Mouse (Mus musculus): ENCODE measurements around the gene Arhgap10.

Gene Arhgap10

GRCm38 (mm10) chr8:77254466-77254865, 263.3 kb downstream of the Arhgap10 start:
- no peak for TF ChIP-seq GATA4 (IDR thresholded peaks at IDR 0.05; ENCODE audit: insufficient replicate concordance, low read length)

- no peak for TF ChIP-seq GATA4 (IDR thresholded peaks at IDR 0.05; ENCODE audit: insufficient replicate concordance, low read length)
Observed at GRCm38 (mm10) chr8:77251134-77251533, 266.6 kb downstream of the Arhgap10 start.

GRCm38 (mm10) chr8:77250094-77250493, 267.7 kb downstream of the Arhgap10 start:
- TF ChIP-seq GATA4 (IDR thresholded peaks at IDR 0.05; ENCODE audit: insufficient replicate concordance, low read length), result no peak

- no peak for TF ChIP-seq GATA4 (IDR thresholded peaks at IDR 0.05; ENCODE audit: insufficient replicate concordance, low read length)
Observed at GRCm38 (mm10) chr8:77241381-77241780, 276.4 kb downstream of the Arhgap10 start.

- no peak for TF ChIP-seq GATA4 (IDR thresholded peaks at IDR 0.05; ENCODE audit: insufficient replicate concordance, low read length)
Observed at GRCm38 (mm10) chr8:77239462-77239861, 278.3 kb downstream of the Arhgap10 start.

- no peak for TF ChIP-seq GATA4 (IDR thresholded peaks at IDR 0.05; ENCODE audit: insufficient replicate concordance, low read length)
Observed at GRCm38 (mm10) chr8:77236701-77237100, 281.1 kb downstream of the Arhgap10 start.

- TF ChIP-seq GATA4 (IDR thresholded peaks at IDR 0.05; ENCODE audit: insufficient replicate concordance, low read length), result no peak
Observed at GRCm38 (mm10) chr8:77232411-77232810, 285.3 kb downstream of the Arhgap10 start.

- no peak for TF ChIP-seq GATA4 (IDR thresholded peaks at IDR 0.05; ENCODE audit: insufficient replicate concordance, low read length)
Observed at GRCm38 (mm10) chr8:77231834-77232233, 285.9 kb downstream of the Arhgap10 start.

- TF ChIP-seq GATA4 (IDR thresholded peaks at IDR 0.05; ENCODE audit: insufficient replicate concordance, low read length), result no peak
Observed at GRCm38 (mm10) chr8:77231211-77231610, 286.5 kb downstream of the Arhgap10 start.

- no peak for TF ChIP-seq GATA4 (IDR thresholded peaks at IDR 0.05; ENCODE audit: insufficient replicate concordance, low read length)
Observed at GRCm38 (mm10) chr8:77228688-77229087, 289.1 kb downstream of the Arhgap10 start.

- TF ChIP-seq GATA4 (IDR thresholded peaks at IDR 0.05; ENCODE audit: insufficient replicate concordance, low read length), result no peak
Observed at GRCm38 (mm10) chr8:77227742-77228141, 290.0 kb downstream of the Arhgap10 start.

GRCm38 (mm10) chr8:77223123-77223522, 294.6 kb downstream of the Arhgap10 start:
- TF ChIP-seq GATA4 (IDR thresholded peaks at IDR 0.05; ENCODE audit: insufficient replicate concordance, low read length), result no peak

GRCm38 (mm10) chr8:77215191-77215590, 302.6 kb downstream of the Arhgap10 start:
- TF ChIP-seq GATA4 (IDR thresholded peaks at IDR 0.05; ENCODE audit: insufficient replicate concordance, low read length), result no peak

GRCm38 (mm10) chr8:77214665-77215064, 303.1 kb downstream of the Arhgap10 start:
- TF ChIP-seq GATA4 (IDR thresholded peaks at IDR 0.05; ENCODE audit: insufficient replicate concordance, low read length), result no peak

GRCm38 (mm10) chr8:77213893-77214464, 303.8 kb downstream of the Arhgap10 start:
- TF ChIP-seq GATA4 (IDR thresholded peaks at IDR 0.05; ENCODE audit: insufficient replicate concordance, low read length), result no peak

GRCm38 (mm10) chr8:77209297-77209696, 308.5 kb downstream of the Arhgap10 start:
- TF ChIP-seq GATA4 (IDR thresholded peaks at IDR 0.05; ENCODE audit: insufficient replicate concordance, low read length), result no peak
